Comparison of ENCODE assay signal across 18 mouse cellular contexts in genomic region chr12:82208611-82209010, GRCm38 (mm10). TPM values are rescaled to one million over a fixed set of nuclear protein-coding genes. Genes with fewer than 3 reads are reported as not detected.
DNase-seq lines count a peak whose midpoint lies in the region; ATAC-seq and TF ChIP-seq lines count a peak whose summit lies in the region.
"Had no signal": no experiment of that assay in that cellular context is flagged by ENCODE, and none has a peak within 500 bp of the region (broad histone marks: within the 10 kb centered on the region; RNA-seq: fewer than 3 reads in every experiment).

No protein-coding gene starts in this region.

- no peak overlapping the region for H3K4me3 ChIP-seq in liver, postnatal 0 days (ENCODE audit: low read depth, low read length)
- no peak overlapping the region for H3K4me3 ChIP-seq in small intestine, adult 2 months (ENCODE audit: low read depth, low read length)
- H3K4me3 ChIP-seq in left cerebral cortex, adult 2 months, result no peak overlapping the region
- H3K4me3 ChIP-seq: erythroblast, embryonic 14.5 days; limb, embryonic 13.5 days; liver, embryonic 15.5 days; midbrain, embryonic 12.5 days had no signal

- no peaks in the 10 kb centered on the region for H3K9me3 ChIP-seq in liver, postnatal 0 days (ENCODE audit: low read length)
- H3K9me3 ChIP-seq: limb, embryonic 13.5 days; liver, embryonic 15.5 days; midbrain, embryonic 12.5 days had no signal

- H3K4me2 ChIP-seq in liver, postnatal 0 days (ENCODE audit: low read depth, low read length), result no peak overlapping the region
- H3K4me2 ChIP-seq: hindbrain, embryonic 14.5 days; limb, embryonic 13.5 days; liver, embryonic 15.5 days; midbrain, embryonic 12.5 days had no signal

- peaks cover 8% of the 10 kb centered on the region; the same call in 1 of the 2 replicates for H3K4me1 ChIP-seq in liver, postnatal 0 days (ENCODE audit: insufficient read depth)
- H3K4me1 ChIP-seq in small intestine, adult 2 months (ENCODE audit: control insufficient read depth, insufficient read depth, insufficient read length, low read length), result peaks cover 14% of the 10 kb centered on the region; the same call in 1 of the 2 replicates
- H3K4me1 ChIP-seq: liver, embryonic 15.5 days; midbrain, embryonic 12.5 days had no signal

- intact Hi-C loops in left cerebral cortex, adult 2 months (cut with DNase I), result no loop called here

- TF ChIP-seq EP300 in liver, postnatal 0 days (IDR thresholded peaks at IDR 0.05; ENCODE audit: low read depth), result 0 out of 2 replicates have a peak, but pooled peaks have one; percentile 39

- DNase-seq in liver, postnatal 0 days, result no peak
- DNase-seq in liver, result no peak
- DNase-seq in T-cell, adult 2 months (ENCODE audit: low spot score), result peak; percentile 41
- DNase-seq in left cerebral cortex, adult 2 months (ENCODE audit: extremely low spot score in 1 of 2, low spot score in 2 of 2), result no peak
- no peak for DNase-seq in natural killer cell, adult 2 months (ENCODE audit: low spot score in 2 of 2)
- DNase-seq: cerebellum, postnatal 25 days; forebrain, postnatal 0 days; kidney, adult 2 months; kidney, postnatal 25 days; layer of hippocampus, adult 9-11 months; thymus, postnatal 25 days had no signal

- no peak for TF ChIP-seq CTCF in liver, postnatal 0 days (IDR thresholded peaks at IDR 0.05; ENCODE audit: low read depth)
- TF ChIP-seq CTCF in small intestine, adult 2 months (IDR thresholded peaks at IDR 0.05; ENCODE audit: extremely low read depth, insufficient read length, insufficient replicate concordance, low read depth, low read length), result no peak
- TF ChIP-seq CTCF in left cerebral cortex, adult 2 months (IDR thresholded peaks at IDR 0.05), result no peak

- no peak for ATAC-seq in liver, postnatal 0 days
- peak; percentile 89 for ATAC-seq in megakaryocyte, adult 5-6 weeks (ENCODE audit: poor library complexity, severe bottlenecking)
- ATAC-seq: forebrain, postnatal 0 days had no signal

- no peaks in the 10 kb centered on the region for H3K36me3 ChIP-seq in liver, postnatal 0 days (replicated peaks; ENCODE audit: insufficient read depth, low read length)
- no peaks in the 10 kb centered on the region for H3K36me3 ChIP-seq in small intestine, adult 2 months (ENCODE audit: control insufficient read depth, insufficient read depth, low read length)
- H3K36me3 ChIP-seq: limb, embryonic 13.5 days; liver, embryonic 15.5 days; midbrain, embryonic 12.5 days had no signal

- no peak overlapping the region for H3K27ac ChIP-seq in liver, postnatal 0 days (ENCODE audit: low read depth)
- H3K27ac ChIP-seq in small intestine, adult 2 months (ENCODE audit: insufficient read depth, low read depth, low read length), result 0 out of 2 replicates have a peak overlapping the region, but pooled peaks have one; percentile 37
- no peak overlapping the region for H3K27ac ChIP-seq in left cerebral cortex, adult 2 months
- H3K27ac ChIP-seq: hindbrain, embryonic 14.5 days; limb, embryonic 13.5 days; liver, embryonic 15.5 days; midbrain, embryonic 12.5 days had no signal

- H3K9ac ChIP-seq in liver, postnatal 0 days (replicated peaks), result no peak overlapping the region
- H3K9ac ChIP-seq: forebrain, postnatal 0 days; hindbrain, embryonic 14.5 days; limb, embryonic 13.5 days; liver, embryonic 15.5 days; midbrain, embryonic 12.5 days had no signal

- no peaks in the 10 kb centered on the region for H3K27me3 ChIP-seq in liver, postnatal 0 days (ENCODE audit: insufficient read depth, low read length)
- H3K27me3 ChIP-seq in small intestine, adult 2 months (ENCODE audit: control insufficient read depth, insufficient read depth, low read length), result no peaks in the 10 kb centered on the region
- H3K27me3 ChIP-seq: limb, embryonic 13.5 days; liver, embryonic 15.5 days; midbrain, embryonic 12.5 days had no signal

- TF ChIP-seq POLR2A in small intestine, adult 2 months (IDR thresholded peaks at IDR 0.05; ENCODE audit: low read depth, low read length), result no peak

- WGBS in liver, postnatal 0 days (ENCODE audit: insufficient replicate concordance), result 68% methylated on average over 4 of the region's 4 CpGs
- WGBS in small intestine, adult 2 months, result 79% methylated on average over 4 of the region's 4 CpGs

RNA-seq across cellular contexts. Expression of gene Sipa1l1, which starts 39.5 kb away (rescaled TPM):
- 2.0 and 3.2 TPM in 2 replicates for polyA plus RNA-seq in liver, postnatal 0 days (2015; fragmentation: Nextera tagmentation; extraction: Ambion mirVana)
- total RNA-seq in megakaryocyte, adult 5-6 weeks (2015), result 7.0 and 7.8 TPM in 2 replicates
- total RNA-seq in megakaryocyte, adult 5-6 weeks (2017), result 8.1 and 8.9 TPM in 2 replicates
- 7.0 and 13.4 TPM in 2 replicates for polyA plus RNA-seq in small intestine, adult 2 months (2012; rRNA removed)
- 100 to 1,000 TPM; 311 to 327 TPM for total RNA-seq in left cerebral cortex, adult 2 months (2021)

Comparison
In these comparisons a context has a peak if more than half of its experiments do, and no peak if none do; other contexts are left out.
1. RNA of gene Sipa1l1, which starts 39.5 kb away (total RNA-seq): 311 to 327 TPM in left cerebral cortex, adult 2 months; 7.0 to 8.9 TPM in megakaryocyte, adult 5-6 weeks; every median in the first group is over 10 times any median in the second.